In genomic region chr17:71025922-71026321, GRCm38 (mm10) we compare ENCODE assay signal across 15 mouse cellular contexts.
"Had no signal": no experiment of that assay in that cellular context is flagged by ENCODE, and none has a peak within 500 bp of the region (broad histone marks: within the 10 kb centered on the region; RNA-seq: fewer than 3 reads in every experiment).

No protein-coding gene starts in this region.

- H3K4me2 ChIP-seq: liver, embryonic 11.5 days; liver, embryonic 15.5 days; midbrain, embryonic 15.5 days; neural tube, embryonic 12.5 days; stomach, embryonic 15.5 days had no signal

- ATAC-seq: lung, postnatal 0 days; midbrain, embryonic 15.5 days had no signal

- H3K27ac ChIP-seq: left cerebral cortex, adult 2 months; limb, embryonic 10.5 days; liver, embryonic 15.5 days; midbrain, embryonic 15.5 days; neural tube, embryonic 12.5 days; stomach, embryonic 15.5 days had no signal

- DNase-seq: kidney, postnatal 25 days; lung, adult 2 months; lung, postnatal 36 days; retina, postnatal 1 day; right cerebral cortex, postnatal 4 days; thymus, adult 2 months; thymus, postnatal 25 days had no signal

- H3K4me1 ChIP-seq: liver, embryonic 15.5 days; midbrain, embryonic 15.5 days; neural tube, embryonic 12.5 days; stomach, embryonic 15.5 days had no signal

- H3K9ac ChIP-seq: liver, embryonic 15.5 days; midbrain, embryonic 15.5 days; neural tube, embryonic 12.5 days; stomach, embryonic 15.5 days had no signal

- H3K27me3 ChIP-seq: liver, embryonic 15.5 days; midbrain, embryonic 15.5 days; neural tube, embryonic 12.5 days; stomach, embryonic 15.5 days had no signal

- H3K36me3 ChIP-seq: limb, embryonic 10.5 days; liver, embryonic 15.5 days; midbrain, embryonic 15.5 days; neural tube, embryonic 12.5 days; stomach, embryonic 15.5 days had no signal

- H3K9me3 ChIP-seq: limb, embryonic 10.5 days; liver, embryonic 15.5 days; midbrain, embryonic 15.5 days; neural tube, embryonic 12.5 days; stomach, embryonic 15.5 days had no signal

- H3K4me3 ChIP-seq: left cerebral cortex, adult 2 months; limb, embryonic 10.5 days; liver, embryonic 15.5 days; midbrain, embryonic 15.5 days; neural tube, embryonic 12.5 days; stomach, embryonic 15.5 days had no signal
